Mouse (Mus musculus) heart, adult 2 months (tissue): ENCODE results near the gene Cd99l2. TPM values are rescaled to one million over a fixed set of nuclear protein-coding genes. Genes with fewer than 3 reads are reported as not detected.

ENCODE experiments used
- DNase-seq, 2 experiments: peaks; one replicate each; pipeline ENCODE4 v3.0.0; 2021
- H3K27ac ChIP-seq: fragments of 200-600 bp; 2 replicates; pipeline ENCODE4 v1.8.1; 2022
- H3K27me3 ChIP-seq: fragments of 200-500 bp; 2 replicates; pipeline ENCODE4 v1.6.1; 2012; ENCODE audit warnings: mild to moderate bottlenecking, low read length, inconsistent platforms, mixed read lengths; ENCODE audit not compliant: control insufficient read depth, insufficient read depth
- H3K36me3 ChIP-seq: fragments of 200-500 bp; 2 replicates; pipeline ENCODE4 v1.6.1; 2012; ENCODE audit warnings: low read length, inconsistent platforms; ENCODE audit not compliant: control insufficient read depth, insufficient read depth
- H3K4me1 ChIP-seq: fragments of 200-500 bp; 2 replicates; pipeline ENCODE4 v1.6.1; 2011; ENCODE audit warnings: low read length; ENCODE audit not compliant: control insufficient read depth, insufficient read depth
- H3K4me3 ChIP-seq: fragments of 200-600 bp; 2 replicates; pipeline ENCODE4 v1.8.1; 2022
- H3K79me2 ChIP-seq: fragments of 200-500 bp; replicated peaks from 2 replicates; pipeline ENCODE4 v1.6.1; 2012; ENCODE audit warnings: mild to moderate bottlenecking, inconsistent platforms, low read length, moderate library complexity, mixed read lengths; ENCODE audit not compliant: control insufficient read depth, insufficient read depth
- H3K9ac ChIP-seq: fragments of 200-500 bp; 2 replicates; pipeline ENCODE4 v1.6.1; 2012; ENCODE audit warnings: low read depth, mild to moderate bottlenecking, control low read depth, inconsistent platforms, low read length, mixed read lengths
- CTCF ChIP-seq: fragments of 200-600 bp; IDR thresholded peaks from 2 replicates; pipeline ENCODE4 v1.8.1; 2022; ENCODE audit warnings: antibody characterized with exemption, mild to moderate bottlenecking, moderate library complexity
- EP300 ChIP-seq: fragments of 200-500 bp; IDR thresholded peaks from 2 replicates; pipeline ENCODE4 v1.6.1; 2011; ENCODE audit warnings: low read depth, low read length, control low read depth; ENCODE audit not compliant: insufficient read depth
- POLR2A ChIP-seq: fragments of 200-500 bp; IDR thresholded peaks from 2 replicates; pipeline ENCODE4 v1.6.1; 2011; ENCODE audit warnings: mild to moderate bottlenecking, low read depth, low read length, control low read depth; ENCODE audit not compliant: insufficient read depth
- WGBS: fragments of 180-500 bp; shearing (Covaris S2); methylation state at CpG from one replicate; pipeline ENCODE4 v1.1.7; 2018; 5-methylcytosine and 5-hydroxymethylcytosine counted together
- intact Hi-C: fragments of 180-260 bp; cut with DNase I; formaldehyde crosslinking; loops from one replicate; pipeline ENCODE4 v1.15.1; 2025
- polyA plus RNA-seq: library from polyadenylated mRNA; depleted of rRNA; stranded (reverse); fragments of >200 nt; gene quantifications from 2 replicates; pipeline ENCODE4 v1.2.3, GENCODE M21; 2012
- total RNA-seq, 2 experiments: library from RNA; stranded (reverse); gene quantifications; 2 replicates each; pipeline ENCODE4 v1.2.3; 2021

Cd99l2 gene
- total and polyA plus RNA-seq, 3 experiments, result 35.9 to 70.4 (median 58.3) TPM

GRCm38 (mm10) chrX:71475992-71476391 is 16.7 kb downstream of the Cd99l2 start:
- H3K9ac ChIP-seq, result no peak overlapping the region
- TF ChIP-seq CTCF (no peak), EP300 (no peak), POLR2A (no peak)
- intact Hi-C loops, result no loop called here
- WGBS, result 58% methylated on average over 3 of the region's 3 CpGs
- peaks cover 2% of the 10 kb centered on the region for H3K4me1 ChIP-seq
- H3K4me3 ChIP-seq, result no peak overlapping the region
- no peak for DNase-seq
- H3K79me2 ChIP-seq, result no peaks in the 10 kb centered on the region
- no peaks in the 10 kb centered on the region for H3K36me3 ChIP-seq
- no peaks in the 10 kb centered on the region for H3K27me3 ChIP-seq
- H3K27ac ChIP-seq, result no peak overlapping the region

GRCm38 (mm10) chrX:71475497-71475896 is 17.2 kb downstream of the Cd99l2 start:
- no peaks in the 10 kb centered on the region for H3K79me2 ChIP-seq
- H3K9ac ChIP-seq, result no peak overlapping the region
- no peaks in the 10 kb centered on the region for H3K27me3 ChIP-seq
- H3K4me1 ChIP-seq, result peaks cover 2% of the 10 kb centered on the region
- TF ChIP-seq CTCF (no peak), POLR2A (no peak), EP300 (no peak)
- no peak overlapping the region for H3K27ac ChIP-seq
- DNase-seq, result no peak
- 64% methylated on average over 3 of the region's 3 CpGs for WGBS
- H3K4me3 ChIP-seq, result no peak overlapping the region
- intact Hi-C loops, result no loop called here
- H3K36me3 ChIP-seq, result no peaks in the 10 kb centered on the region

GRCm38 (mm10) chrX:71475084-71475483 is 17.6 kb downstream of the Cd99l2 start:
- peaks cover 2% of the 10 kb centered on the region for H3K4me1 ChIP-seq
- no peak overlapping the region for H3K4me3 ChIP-seq
- H3K27me3 ChIP-seq, result no peaks in the 10 kb centered on the region
- no peak for TF ChIP-seq CTCF
- TF ChIP-seq POLR2A, result no peak
- TF ChIP-seq EP300, result no peak
- intact Hi-C loops, result no loop called here
- H3K79me2 ChIP-seq, result no peaks in the 10 kb centered on the region
- H3K9ac ChIP-seq, result no peak overlapping the region
- no peak overlapping the region for H3K27ac ChIP-seq
- no peaks in the 10 kb centered on the region for H3K36me3 ChIP-seq
- 78% methylated on average over 3 of the region's 3 CpGs for WGBS
- no peak for DNase-seq

GRCm38 (mm10) chrX:71474296-71474956 is 18.2 kb downstream of the Cd99l2 start:
- H3K4me3 ChIP-seq, result no peak overlapping the region
- TF ChIP-seq EP300 (no peak), CTCF (no peak), POLR2A (no peak)
- 72% methylated on average over 3 of the region's 3 CpGs for WGBS
- DNase-seq, result no peak
- no peaks in the 10 kb centered on the region for H3K27me3 ChIP-seq
- H3K36me3 ChIP-seq, result no peaks in the 10 kb centered on the region
- H3K27ac ChIP-seq, result no peak overlapping the region
- intact Hi-C loops, result no loop called here
- H3K9ac ChIP-seq, result no peak overlapping the region
- peaks cover 2% of the 10 kb centered on the region for H3K4me1 ChIP-seq
- no peaks in the 10 kb centered on the region for H3K79me2 ChIP-seq

GRCm38 (mm10) chrX:71468639-71469295 is 23.9 kb downstream of the Cd99l2 start:
- WGBS, result 83% methylated on average over 5 of the region's 5 CpGs
- no peaks in the 10 kb centered on the region for H3K36me3 ChIP-seq
- intact Hi-C loops, result no loop called here
- no peak overlapping the region for H3K27ac ChIP-seq
- H3K4me1 ChIP-seq, result no peaks in the 10 kb centered on the region; the same call in 1 of the 2 replicates
- DNase-seq, result no peak
- no peak overlapping the region for H3K4me3 ChIP-seq
- no peaks in the 10 kb centered on the region for H3K79me2 ChIP-seq
- TF ChIP-seq POLR2A, result no peak
- no peak for TF ChIP-seq CTCF
- no peak for TF ChIP-seq EP300
- H3K27me3 ChIP-seq, result no peaks in the 10 kb centered on the region
- H3K9ac ChIP-seq, result no peak overlapping the region

- intact Hi-C loops, result no loop called here
- peak in 1 of 2 experiments; percentile 23 for DNase-seq
- Histone ChIP-seq H3K36me3 (no peaks in the 10 kb centered on the region), H3K27ac (no peak overlapping the region), H3K79me2 (no peaks in the 10 kb centered on the region), H3K4me1 (no peaks in the 10 kb centered on the region; the same call in 1 of the 2 replicates), H3K4me3 (no peak overlapping the region), H3K9ac (no peak overlapping the region), H3K27me3 (no peaks in the 10 kb centered on the region)
- TF ChIP-seq CTCF (no peak), POLR2A (no peak)
- 81% methylated on average over 3 of the region's 3 CpGs for WGBS
These were observed 25.2 kb downstream of the Cd99l2 start for GRCm38 (mm10) chrX:71467491-71467890.
